Mouse (Mus musculus): ENCODE results near the gene Zbtb7b. TPM values are rescaled to one million over a fixed set of nuclear protein-coding genes. Genes with fewer than 3 reads are reported as not detected.

The Zbtb7b gene
- total and polyA plus RNA-seq, 3 experiments: 11.9 to 34.2 (median 27.6) TPM

GRCm38 (mm10) chr3:89395806-89396653, 1.5 kb upstream of the Zbtb7b start (continued):
- TF ChIP-seq RAD21 (IDR thresholded peaks at IDR 0.05; ENCODE audit: low read depth, low read length): peak; percentile 33
- TF ChIP-seq PAX5 (IDR thresholded peaks at IDR 0.05; ENCODE audit: low read length): no peak
- TF ChIP-seq MAZ (IDR thresholded peaks at IDR 0.05; ENCODE audit: low read depth, low read length): 0 out of 2 replicates have a peak, but pooled peaks have one; percentile 16
- peak; percentile 74 for TF ChIP-seq POLR2A (IDR thresholded peaks at IDR 0.05; ENCODE audit: low read depth, low read length)
- 0 out of 2 replicates have a peak, but pooled peaks have one; percentile 22 for TF ChIP-seq RCOR1 (conservative IDR thresholded peaks at IDR 0.05; ENCODE audit: low read depth, low read length)
- TF ChIP-seq TBP (conservative IDR thresholded peaks at IDR 0.05; ENCODE audit: low read depth, low read length): peak; percentile 94
- peak; percentile 48; the same call in 1 of the 2 replicates for TF ChIP-seq CHD2 (IDR thresholded peaks at IDR 0.05; ENCODE audit: low read length)
- TF ChIP-seq ETS1 (conservative IDR thresholded peaks at IDR 0.05; ENCODE audit: low read depth, low read length): no peak

- in situ Hi-C loops (cut with MboI; ENCODE audit: low pct_ligation_motif_present, low pct_unique_long_range_greater_than_20kb, low sequenced_read_pairs): no loop called here
- peaks cover 13 to 21% of the 10 kb centered on the region in 2 experiments for H3K36me3 ChIP-seq (replicated peaks in 1 of 2; ENCODE audit: control insufficient read depth in 1 of 2, insufficient read depth in 1 of 2, low read length in 1 of 2)
- peak overlapping the region; percentile 96 for H3K27ac ChIP-seq (ENCODE audit: insufficient read depth, low read depth)
- peaks cover 0 to 34% of the 10 kb centered on the region in 2 experiments; a peak in 3 of 4 replicates for H3K4me1 ChIP-seq (ENCODE audit: control insufficient read depth in 1 of 2, insufficient read depth in 2 of 2)
- TF ChIP-seq ELF1 (IDR thresholded peaks at IDR 0.05; ENCODE audit: low read depth, low read length) (0 out of 2 replicates have a peak, but pooled peaks have one; percentile 17), MAZ (IDR thresholded peaks at IDR 0.05; ENCODE audit: low read depth, low read length) (0 out of 2 replicates have a peak, but pooled peaks have one; percentile 43), USF2 (conservative IDR thresholded peaks at IDR 0.05; ENCODE audit: low read depth, low read length) (no peak), SIN3A (IDR thresholded peaks at IDR 0.05; ENCODE audit: low read length) (peak; percentile 9; the same call in 1 of the 2 replicates), CTCF (conservative IDR thresholded peaks at IDR 0.05 in 1 of 2, IDR thresholded peaks at IDR 0.05 in 1 of 2; ENCODE audit: low read depth in 2 of 2, low read length in 2 of 2) (no peak)
- dilution Hi-C loops (cut with MboI; ENCODE audit: extremely low pct_ligation_motif_present, extremely low pct_unique_long_range_greater_than_20kb, low sequenced_read_pairs): no loop called here
- peak overlapping the region; percentile 55 for H3K9ac ChIP-seq (ENCODE audit: insufficient read depth, low read depth)
- peaks cover 9% of the 10 kb centered on the region; the same call in 1 of the 2 replicates for H3K79me2 ChIP-seq (replicated peaks; ENCODE audit: control insufficient read depth, extremely low read depth, insufficient read depth, poor library complexity, severe bottlenecking)
- peak overlapping the region; percentile 54 to 71 (median 58) for H3K4me3 ChIP-seq (replicated peaks in 1 of 3; ENCODE audit: low read depth in 2 of 3, low read length in 2 of 3, poor library complexity in 1 of 3)
- DNase-seq (ENCODE audit: extremely low read depth): no peak
- peak overlapping the region; percentile 94 for H3K4me2 ChIP-seq (ENCODE audit: insufficient read depth, low read depth, poor library complexity, severe bottlenecking)
- H3K9me3 ChIP-seq (replicated peaks; ENCODE audit: low read length): no peaks in the 10 kb centered on the region
- no peaks in the 10 kb centered on the region for H3K27me3 ChIP-seq (replicated peaks)
Observed at GRCm38 (mm10) chr3:89395419-89395805, 836 bp upstream of the Zbtb7b start.

- peaks cover 9% of the 10 kb centered on the region; the same call in 1 of the 2 replicates for H3K79me2 ChIP-seq (replicated peaks; ENCODE audit: control insufficient read depth, extremely low read depth, insufficient read depth, poor library complexity, severe bottlenecking)
- H3K36me3 ChIP-seq (replicated peaks in 1 of 2; ENCODE audit: control insufficient read depth in 1 of 2, insufficient read depth in 1 of 2, low read length in 1 of 2): peaks cover 8 to 15% of the 10 kb centered on the region in 2 experiments
- DNase-seq (ENCODE audit: extremely low read depth): peak; percentile 81
- no peaks in the 10 kb centered on the region for H3K27me3 ChIP-seq (replicated peaks)
- dilution Hi-C loops (cut with MboI; ENCODE audit: extremely low pct_ligation_motif_present, extremely low pct_unique_long_range_greater_than_20kb, low sequenced_read_pairs): no loop called here
- H3K9me3 ChIP-seq (replicated peaks; ENCODE audit: low read length): no peaks in the 10 kb centered on the region
- peaks cover 0 to 39% of the 10 kb centered on the region in 2 experiments; a peak in 3 of 4 replicates for H3K4me1 ChIP-seq (ENCODE audit: control insufficient read depth in 1 of 2, insufficient read depth in 2 of 2)
- H3K9ac ChIP-seq (ENCODE audit: insufficient read depth, low read depth): peak overlapping the region; percentile 55
- H3K4me2 ChIP-seq (ENCODE audit: insufficient read depth, low read depth, poor library complexity, severe bottlenecking): peak overlapping the region; percentile 94
- H3K4me3 ChIP-seq (replicated peaks in 1 of 3; ENCODE audit: low read depth in 2 of 3, low read length in 2 of 3, poor library complexity in 1 of 3): peak overlapping the region; percentile 54 to 71 (median 58)
- TF ChIP-seq MYC (IDR thresholded peaks at IDR 0.05; ENCODE audit: low read depth, low read length): no peak
- TF ChIP-seq NELFE (IDR thresholded peaks at IDR 0.05; ENCODE audit: low read depth, low read length): no peak
- TF ChIP-seq UBTF (IDR thresholded peaks at IDR 0.05; ENCODE audit: low read depth, low read length): no peak
- peak; percentile 4; the same call in 1 of the 2 replicates for TF ChIP-seq IRF4 (IDR thresholded peaks at IDR 0.05; ENCODE audit: low read depth, low read length)
- 0 out of 2 replicates have a peak, but pooled peaks have one; percentile 7 for TF ChIP-seq ETS1 (conservative IDR thresholded peaks at IDR 0.05; ENCODE audit: low read depth, low read length)
- peak; percentile 35; the same call in 1 of the 2 replicates for TF ChIP-seq MEF2A (IDR thresholded peaks at IDR 0.05; ENCODE audit: borderline replicate concordance, low read depth, low read length)
- peak; percentile 83 for TF ChIP-seq CHD2 (IDR thresholded peaks at IDR 0.05; ENCODE audit: low read length)
- no peak for TF ChIP-seq SMC3 (IDR thresholded peaks at IDR 0.05; ENCODE audit: low read depth, low read length)
- no peak for TF ChIP-seq E2F4 (IDR thresholded peaks at IDR 0.05; ENCODE audit: insufficient replicate concordance, low read depth, low read length)
- no peak for TF ChIP-seq MXI1 (IDR thresholded peaks at IDR 0.05; ENCODE audit: low read depth, low read length)
- TF ChIP-seq ELF1 (IDR thresholded peaks at IDR 0.05; ENCODE audit: low read depth, low read length): peak; percentile 56; the same call in 1 of the 2 replicates
- TF ChIP-seq MAZ (IDR thresholded peaks at IDR 0.05; ENCODE audit: low read depth, low read length): peak; percentile 69; the same call in 1 of the 2 replicates
- peak; percentile 81 for TF ChIP-seq SIN3A (IDR thresholded peaks at IDR 0.05; ENCODE audit: low read length)
- in situ Hi-C loops (cut with MboI; ENCODE audit: low pct_ligation_motif_present, low pct_unique_long_range_greater_than_20kb, low sequenced_read_pairs): no loop called here
- H3K27ac ChIP-seq (ENCODE audit: insufficient read depth, low read depth): peak overlapping the region; percentile 96
Observed at GRCm38 (mm10) chr3:89394894-89395256, 299 bp upstream of the Zbtb7b start.
